Mouse (Mus musculus): ENCODE data around the gene Kif3b. TPM values are rescaled to one million over a fixed set of nuclear protein-coding genes. Genes with fewer than 3 reads are reported as not detected.
"Not testable (repeated sequence)": the region's sequence is repeated elsewhere in the genome, so short reads cannot be mapped to it uniquely, and the experiment has no call there.

Gene Kif3b
- 0.89 TPM in 1 of 2 replicates, not detected in the other for polyA plus RNA-seq (2012; ENCODE audit: insufficient read depth, low replicate concordance)

- H3K36me3 ChIP-seq (replicated peaks; ENCODE audit: low read length) = peaks cover 18% of the 10 kb centered on the region
- peak within 1 kb of the TSS; percentile 91 for H3K4me3 ChIP-seq (replicated peaks)
- H3K9me3 ChIP-seq = no peaks in the 10 kb centered on the region
- H3K27me3 ChIP-seq (replicated peaks) = peaks cover 5% of the 10 kb centered on the region
- H3K4me1 ChIP-seq = peaks cover 41% of the 10 kb centered on the region
- no peak for TF ChIP-seq GATA1 (IDR thresholded peaks at IDR 0.05; ENCODE audit: borderline replicate concordance, low read length)
- 0 out of 2 replicates have a peak, but pooled peaks have one; percentile 12 for TF ChIP-seq FLI1 (IDR thresholded peaks at IDR 0.05; ENCODE audit: low read length)
Measured at GRCm38 (mm10) chr2:153290938-153291928, at the start of gene Kif3b. Gene Kif3b, plus strand, starts transcription at chr2:153291413.

- peaks cover 71% of the 10 kb centered on the region for H3K4me1 ChIP-seq
- H3K9me3 ChIP-seq = no peaks in the 10 kb centered on the region
- peak overlapping the region; percentile 97 for H3K4me3 ChIP-seq (replicated peaks)
- no peaks in the 10 kb centered on the region for H3K27me3 ChIP-seq (replicated peaks)
- TF ChIP-seq GATA1 (IDR thresholded peaks at IDR 0.05; ENCODE audit: borderline replicate concordance, low read length) = no peak
- TF ChIP-seq FLI1 (IDR thresholded peaks at IDR 0.05; ENCODE audit: low read length) = no peak
- peaks cover 42% of the 10 kb centered on the region for H3K36me3 ChIP-seq (replicated peaks; ENCODE audit: low read length)
Measured at GRCm38 (mm10) chr2:153242156-153242555, 49.1 kb upstream of the Kif3b start.

GRCm38 (mm10) chr2:153249751-153250150, 41.5 kb upstream of the Kif3b start:
- peaks cover 75% of the 10 kb centered on the region for H3K36me3 ChIP-seq (replicated peaks; ENCODE audit: low read length)
- TF ChIP-seq FLI1 (IDR thresholded peaks at IDR 0.05; ENCODE audit: low read length) (no peak), GATA1 (IDR thresholded peaks at IDR 0.05; ENCODE audit: borderline replicate concordance, low read length) (no peak)
- no peaks in the 10 kb centered on the region for H3K9me3 ChIP-seq
- H3K4me1 ChIP-seq = peaks cover 14% of the 10 kb centered on the region
- no peak overlapping the region for H3K4me3 ChIP-seq (replicated peaks)
- no peaks in the 10 kb centered on the region for H3K27me3 ChIP-seq (replicated peaks)

GRCm38 (mm10) chr2:153256604-153257003, 34.6 kb upstream of the Kif3b start:
- Histone ChIP-seq H3K36me3 (replicated peaks; ENCODE audit: low read length) (peaks cover 78% of the 10 kb centered on the region), H3K27me3 (replicated peaks) (no peaks in the 10 kb centered on the region), H3K4me3 (replicated peaks) (no peak overlapping the region), H3K4me1 (peaks cover 21% of the 10 kb centered on the region), H3K9me3 (no peaks in the 10 kb centered on the region)
- TF ChIP-seq FLI1 (IDR thresholded peaks at IDR 0.05; ENCODE audit: low read length) = no peak
- no peak for TF ChIP-seq GATA1 (IDR thresholded peaks at IDR 0.05; ENCODE audit: borderline replicate concordance, low read length)

GRCm38 (mm10) chr2:153259030-153259863, 32.0 kb upstream of the Kif3b start:
- H3K4me3 ChIP-seq (replicated peaks) = no peak overlapping the region
- TF ChIP-seq GATA1 (IDR thresholded peaks at IDR 0.05; ENCODE audit: borderline replicate concordance, low read length) (no peak), FLI1 (IDR thresholded peaks at IDR 0.05; ENCODE audit: low read length) (no peak)
- H3K36me3 ChIP-seq (replicated peaks; ENCODE audit: low read length) = peaks cover 78% of the 10 kb centered on the region
- 0 out of 2 replicates have a peak, but pooled peaks cover 4% of the 10 kb centered on the region for H3K9me3 ChIP-seq
- H3K4me1 ChIP-seq = peaks cover 29% of the 10 kb centered on the region
- no peaks in the 10 kb centered on the region for H3K27me3 ChIP-seq (replicated peaks)

GRCm38 (mm10) chr2:153259864-153260674, 31.1 kb upstream of the Kif3b start:
- TF ChIP-seq GATA1 (IDR thresholded peaks at IDR 0.05; ENCODE audit: borderline replicate concordance, low read length) (no peak), FLI1 (IDR thresholded peaks at IDR 0.05; ENCODE audit: low read length) (no peak)
- Histone ChIP-seq H3K9me3 (0 out of 2 replicates have a peak, but pooled peaks cover 4% of the 10 kb centered on the region), H3K27me3 (replicated peaks) (no peaks in the 10 kb centered on the region), H3K4me3 (replicated peaks) (no peak overlapping the region), H3K4me1 (peaks cover 34% of the 10 kb centered on the region), H3K36me3 (replicated peaks; ENCODE audit: low read length) (peaks cover 79% of the 10 kb centered on the region)

GRCm38 (mm10) chr2:153263053-153263452, 28.2 kb upstream of the Kif3b start:
- Histone ChIP-seq H3K9me3 (0 out of 2 replicates have a peak, but pooled peaks cover 4% of the 10 kb centered on the region), H3K36me3 (replicated peaks; ENCODE audit: low read length) (peaks cover 93% of the 10 kb centered on the region), H3K4me3 (replicated peaks) (no peak overlapping the region), H3K27me3 (replicated peaks) (no peaks in the 10 kb centered on the region), H3K4me1 (peaks cover 44% of the 10 kb centered on the region)
- TF ChIP-seq FLI1 (IDR thresholded peaks at IDR 0.05; ENCODE audit: low read length) = no peak
- TF ChIP-seq GATA1 (IDR thresholded peaks at IDR 0.05; ENCODE audit: borderline replicate concordance, low read length) = no peak

- Histone ChIP-seq H3K4me3 (replicated peaks) (no peak overlapping the region), H3K9me3 (0 out of 2 replicates have a peak, but pooled peaks cover 4% of the 10 kb centered on the region), H3K27me3 (replicated peaks) (no peaks in the 10 kb centered on the region), H3K36me3 (replicated peaks; ENCODE audit: low read length) (peaks cover 68% of the 10 kb centered on the region), H3K4me1 (peaks cover 58% of the 10 kb centered on the region)
- TF ChIP-seq FLI1 (IDR thresholded peaks at IDR 0.05; ENCODE audit: low read length) (no peak), GATA1 (IDR thresholded peaks at IDR 0.05; ENCODE audit: borderline replicate concordance, low read length) (no peak)
Measured at GRCm38 (mm10) chr2:153267331-153267730, 23.9 kb upstream of the Kif3b start.

GRCm38 (mm10) chr2:153270231-153270915, 20.8 kb upstream of the Kif3b start:
- H3K27me3 ChIP-seq (replicated peaks); H3K4me3 ChIP-seq (replicated peaks); H3K9me3 ChIP-seq: not testable (repeated sequence)
- peaks cover 68% of the 10 kb centered on the region for H3K4me1 ChIP-seq
- H3K36me3 ChIP-seq (replicated peaks; ENCODE audit: low read length) = peaks cover 40% of the 10 kb centered on the region

GRCm38 (mm10) chr2:153274200-153274918, 16.9 kb upstream of the Kif3b start:
- not testable (repeated sequence) for H3K27me3 ChIP-seq (replicated peaks); H3K9me3 ChIP-seq; H3K4me3 ChIP-seq (replicated peaks); H3K36me3 ChIP-seq (replicated peaks; ENCODE audit: low read length)
- H3K4me1 ChIP-seq = peaks cover 59% of the 10 kb centered on the region
